Mouse (Mus musculus): ENCODE measurements around the gene Olfr329-ps.
"Not testable (repeated sequence)": the region's sequence is repeated elsewhere in the genome, so short reads cannot be mapped to it uniquely, and the experiment has no call there.

Olfr329-ps gene

GRCm38 (mm10) chr11:58546322-58546721 lies at the start of gene Olfr329-ps:
Olfr329-ps (minus strand) TSS chr11:58546422.
- DNase-seq (ENCODE audit: low spot score), result no peak

GRCm38 (mm10) chr11:58594814-58595213 lies 48.6 kb upstream of the Olfr329-ps start, which contains the start of gene Olfr324:
Olfr324 (plus strand) TSS chr11:58595114.
- no peak for DNase-seq (ENCODE audit: low spot score)

- DNase-seq (ENCODE audit: low spot score), result no peak
Measured at GRCm38 (mm10) chr11:58588620-58589250, 42.5 kb upstream of the Olfr329-ps start.

- peak; percentile 46 for DNase-seq (ENCODE audit: low spot score)
Measured at GRCm38 (mm10) chr11:58587898-58588348, 41.7 kb upstream of the Olfr329-ps start.

- no peak for DNase-seq (ENCODE audit: low spot score)
Measured at GRCm38 (mm10) chr11:58578636-58579035, 32.4 kb upstream of the Olfr329-ps start.

- no peak for DNase-seq (ENCODE audit: low spot score)
Measured at GRCm38 (mm10) chr11:58577430-58577829, 31.2 kb upstream of the Olfr329-ps start, which contains the start of gene Olfr325. Olfr325 (plus strand) TSS chr11:58577730.

- peak; percentile 7 for DNase-seq (ENCODE audit: low spot score)
Measured at GRCm38 (mm10) chr11:58570405-58570804, 24.2 kb upstream of the Olfr329-ps start, which contains the start of gene Olfr224. Olfr224 (minus strand) TSS chr11:58570553.

GRCm38 (mm10) chr11:58555536-58555935 lies 9.3 kb upstream of the Olfr329-ps start, which contains the start of gene Olfr328:
Olfr328 (minus strand) TSS chr11:58555636.
- no peak for DNase-seq (ENCODE audit: low spot score)

- not testable (repeated sequence) for DNase-seq (ENCODE audit: low spot score)
Measured at GRCm38 (mm10) chr11:58534736-58535135, 11.5 kb downstream of the Olfr329-ps start, which contains the start of gene Olfr330. Olfr330 (minus strand) TSS chr11:58534836.

- peak; percentile 15 for DNase-seq (ENCODE audit: low spot score)
Measured at GRCm38 (mm10) chr11:58519756-58520155, 26.5 kb downstream of the Olfr329-ps start.

GRCm38 (mm10) chr11:58518916-58519315 lies 27.3 kb downstream of the Olfr329-ps start:
- peak; percentile 47 for DNase-seq (ENCODE audit: low spot score)

- DNase-seq (ENCODE audit: low spot score), result not testable (repeated sequence)
Measured at GRCm38 (mm10) chr11:58509058-58509457, 37.2 kb downstream of the Olfr329-ps start.

- not testable (repeated sequence) for DNase-seq (ENCODE audit: low spot score)
Measured at GRCm38 (mm10) chr11:58502472-58502871, 43.8 kb downstream of the Olfr329-ps start, which contains the start of gene Olfr331. Olfr331 (minus strand) TSS chr11:58502572.

- DNase-seq (ENCODE audit: low spot score), result no peak
Measured at GRCm38 (mm10) chr11:58499290-58499689, 46.9 kb downstream of the Olfr329-ps start.

GRCm38 (mm10) chr11:58498761-58499160 lies 47.5 kb downstream of the Olfr329-ps start:
- DNase-seq (ENCODE audit: low spot score), result no peak

- DNase-seq (ENCODE audit: low spot score), result no peak
Measured at GRCm38 (mm10) chr11:58492455-58492854, 53.8 kb downstream of the Olfr329-ps start, which contains the start of gene Olfr332. Olfr332 (minus strand) TSS chr11:58492555.

Measured in ovary, postnatal 14 days (tissue).